19 mouse cellular contexts compared by ENCODE assay signal in the genomic region with DNA sequence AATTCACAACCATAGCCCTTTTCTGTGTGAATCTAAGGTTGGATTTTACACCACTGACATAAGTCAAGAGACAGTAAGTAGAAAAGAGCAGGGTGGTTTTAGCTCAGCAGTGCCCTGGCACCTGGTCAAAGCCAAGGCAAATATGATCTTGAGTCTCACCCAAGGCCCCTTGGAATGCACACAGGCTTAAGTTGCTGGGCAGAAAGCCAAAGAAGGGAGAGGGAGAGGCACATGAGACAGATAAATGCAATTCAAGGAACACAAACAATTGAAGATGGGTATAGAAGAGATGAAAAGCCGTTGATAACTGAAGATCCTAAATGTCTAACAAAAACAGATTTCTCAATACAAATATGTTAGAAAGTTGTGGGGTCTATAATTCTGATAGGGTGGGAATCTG.
DNase-seq lines count a peak whose midpoint lies in the region; ATAC-seq and TF ChIP-seq lines count a peak whose summit lies in the region.
"Had no signal": no experiment of that assay in that cellular context is flagged by ENCODE, and none has a peak within 500 bp of the region (broad histone marks: within the 10 kb centered on the region; RNA-seq: fewer than 3 reads in every experiment).

No protein-coding gene starts in this region.

- H3K27me3 ChIP-seq in hindbrain, postnatal 0 days (ENCODE audit: insufficient read depth, low read length), result no peaks in the 10 kb centered on the region
- H3K27me3 ChIP-seq in hindbrain, embryonic 16.5 days (replicated peaks; ENCODE audit: control insufficient read depth, insufficient read depth, low read length), result no peaks in the 10 kb centered on the region
- no peaks in the 10 kb centered on the region for H3K27me3 ChIP-seq in lung, embryonic 14.5 days (ENCODE audit: insufficient read depth, low read length)
- H3K27me3 ChIP-seq: embryonic facial prominence, embryonic 15.5 days; limb, embryonic 13.5 days; liver, embryonic 15.5 days; megakaryocyte, embryonic 14.5 days had no signal

- 70% methylated on average over 1 of the region's 1 CpGs for WGBS in hindbrain, postnatal 0 days
- 87% methylated on average over 1 of the region's 1 CpGs for WGBS in hindbrain, embryonic 16.5 days
- 53% methylated on average over 1 of the region's 1 CpGs for WGBS in lung, embryonic 14.5 days

- no peak for ATAC-seq in hindbrain, postnatal 0 days
- no peak for ATAC-seq in hindbrain, embryonic 16.5 days
- ATAC-seq in lung, embryonic 14.5 days (ENCODE audit: insufficient read depth), result no peak
- ATAC-seq: forebrain, embryonic 16.5 days had no signal

- H3K4me3 ChIP-seq in hindbrain, postnatal 0 days (ENCODE audit: low read length), result no peak overlapping the region
- no peak overlapping the region for H3K4me3 ChIP-seq in hindbrain, embryonic 16.5 days (ENCODE audit: low read length)
- no peak overlapping the region for H3K4me3 ChIP-seq in lung, embryonic 14.5 days (ENCODE audit: low read depth, low read length)
- H3K4me3 ChIP-seq: embryonic facial prominence, embryonic 15.5 days; heart, embryonic 10.5 days; limb, embryonic 13.5 days; liver, embryonic 15.5 days; megakaryocyte, embryonic 14.5 days had no signal

- DNase-seq in hindbrain, postnatal 0 days (ENCODE audit: low spot score), result peak; percentile 35
- peak; percentile 75 for DNase-seq in ovary, adult 18-20 months (ENCODE audit: low spot score)
- DNase-seq in ovary, postnatal 10 days (ENCODE audit: low spot score), result no peak
- peak; percentile 69 for DNase-seq in lung, embryonic 14.5 days
- DNase-seq in spleen, postnatal 4 days (ENCODE audit: low spot score in 2 of 2), result no peak
- DNase-seq in spleen, adult 12 weeks (ENCODE audit: low spot score), result no peak
- DNase-seq: gastrocnemius, postnatal 14 days; heart, postnatal 14 days; kidney, adult 11 months; right cerebral cortex, postnatal 14 days had no signal

- TF ChIP-seq CTCF in hindbrain, postnatal 0 days (IDR thresholded peaks at IDR 0.05; ENCODE audit: low read depth), result no peak
- no peak for TF ChIP-seq CTCF in lung, embryonic 14.5 days (IDR thresholded peaks at IDR 0.05; ENCODE audit: low read depth)

- no peaks in the 10 kb centered on the region for H3K9me3 ChIP-seq in hindbrain, postnatal 0 days (ENCODE audit: low read length)
- H3K9me3 ChIP-seq in hindbrain, embryonic 16.5 days (ENCODE audit: control insufficient read depth, low read length), result no peaks in the 10 kb centered on the region
- H3K9me3 ChIP-seq in lung, embryonic 14.5 days (ENCODE audit: low read depth, low read length), result no peaks in the 10 kb centered on the region
- H3K9me3 ChIP-seq: embryonic facial prominence, embryonic 15.5 days; G1E; heart, embryonic 10.5 days; limb, embryonic 13.5 days; liver, embryonic 15.5 days had no signal

- no peak overlapping the region for H3K9ac ChIP-seq in hindbrain, postnatal 0 days (replicated peaks; ENCODE audit: low read length)
- H3K9ac ChIP-seq in hindbrain, embryonic 16.5 days (ENCODE audit: low read depth, low read length), result no peak overlapping the region
- H3K9ac ChIP-seq in lung, embryonic 14.5 days, result no peak overlapping the region
- H3K9ac ChIP-seq: embryonic facial prominence, embryonic 15.5 days; hindbrain, embryonic 14.5 days; limb, embryonic 13.5 days; liver, embryonic 15.5 days had no signal

- no peak overlapping the region for H3K27ac ChIP-seq in hindbrain, postnatal 0 days
- no peak overlapping the region for H3K27ac ChIP-seq in hindbrain, embryonic 16.5 days (ENCODE audit: low read depth, low read length)
- no peak overlapping the region for H3K27ac ChIP-seq in lung, embryonic 14.5 days (ENCODE audit: low read depth)
- H3K27ac ChIP-seq: embryonic facial prominence, embryonic 15.5 days; heart, embryonic 10.5 days; hindbrain, embryonic 14.5 days; limb, embryonic 13.5 days; liver, embryonic 15.5 days had no signal

- H3K36me3 ChIP-seq in hindbrain, postnatal 0 days (ENCODE audit: insufficient read depth, low read length), result no peaks in the 10 kb centered on the region
- no peaks in the 10 kb centered on the region for H3K36me3 ChIP-seq in hindbrain, embryonic 16.5 days (ENCODE audit: control insufficient read depth, insufficient read depth, low read length)
- no peaks in the 10 kb centered on the region for H3K36me3 ChIP-seq in lung, embryonic 14.5 days (ENCODE audit: insufficient read depth)
- H3K36me3 ChIP-seq: embryonic facial prominence, embryonic 15.5 days; G1E; heart, embryonic 10.5 days; limb, embryonic 13.5 days; liver, embryonic 15.5 days had no signal

- H3K4me1 ChIP-seq in hindbrain, postnatal 0 days (ENCODE audit: insufficient read depth, low read length), result no peaks in the 10 kb centered on the region
- no peaks in the 10 kb centered on the region for H3K4me1 ChIP-seq in hindbrain, embryonic 16.5 days (ENCODE audit: control insufficient read depth, insufficient read depth, low read depth, low read length)
- no peaks in the 10 kb centered on the region for H3K4me1 ChIP-seq in lung, embryonic 14.5 days (ENCODE audit: insufficient read depth)
- H3K4me1 ChIP-seq: embryonic facial prominence, embryonic 15.5 days; heart, embryonic 10.5 days; limb, embryonic 13.5 days; liver, embryonic 15.5 days; megakaryocyte, embryonic 14.5 days had no signal

- no peak overlapping the region for H3K4me2 ChIP-seq in hindbrain, postnatal 0 days (ENCODE audit: low read depth, low read length)
- no peak overlapping the region for H3K4me2 ChIP-seq in hindbrain, embryonic 16.5 days (ENCODE audit: low read length)
- H3K4me2 ChIP-seq in lung, embryonic 14.5 days, result no peak overlapping the region
- H3K4me2 ChIP-seq: embryonic facial prominence, embryonic 15.5 days; hindbrain, embryonic 14.5 days; limb, embryonic 13.5 days; liver, embryonic 15.5 days had no signal

Comparison
In these comparisons a context has a peak if more than half of its experiments do, and no peak if none do; other contexts are left out.
1. DNase-seq: peak in hindbrain, postnatal 0 days (single experiment), ovary, adult 18-20 months (single experiment) and lung, embryonic 14.5 days (single experiment); none in ovary, postnatal 10 days (single experiment), spleen, postnatal 4 days (0 of 2) and spleen, adult 12 weeks (single experiment).